Mouse (Mus musculus) lung, embryonic 14.5 days (tissue): Measurements from ENCODE around the gene Ifna2. TPM values are rescaled to one million over a fixed set of nuclear protein-coding genes. Genes with fewer than 3 reads are reported as not detected.

Experiments used
- ATAC-seq: fragments of 200-750 bp; cut with Nextera tagmentation; 2 replicates; pipeline ENCODE4 v1.8.0; 2017; ENCODE audit warnings: mild to moderate bottlenecking, moderate TSS enrichment, moderate library complexity; ENCODE audit not compliant: insufficient read depth
- DNase-seq: peaks from one replicate; pipeline ENCODE4 v3.0.0-alpha.2; 2015
- H3K27ac ChIP-seq: fragments of 300-500 bp; sonication (generic); 2 replicates; pipeline ENCODE4 v1.5.1; 2014; ENCODE audit warnings: low read depth, mild to moderate bottlenecking, moderate library complexity
- H3K27me3 ChIP-seq: fragments of 300-500 bp; sonication (generic); 2 replicates; pipeline ENCODE4 v1.6.1; 2014; ENCODE audit warnings: low read length, control low read depth; ENCODE audit not compliant: insufficient read depth
- H3K36me3 ChIP-seq: fragments of 300-500 bp; sonication (generic); 2 replicates; pipeline ENCODE4 v1.6.1; 2014; ENCODE audit warnings: control low read depth; ENCODE audit not compliant: insufficient read depth
- H3K4me1 ChIP-seq: fragments of 300-500 bp; sonication (generic); 2 replicates; pipeline ENCODE4 v1.6.1; 2014; ENCODE audit warnings: antibody characterized with exemption, control low read depth; ENCODE audit not compliant: insufficient read depth
- H3K4me2 ChIP-seq: fragments of 300-500 bp; sonication (generic); 2 replicates; pipeline ENCODE4 v1.6.1; 2014; ENCODE audit warnings: mild to moderate bottlenecking
- H3K4me3 ChIP-seq: fragments of 300-500 bp; sonication (generic); 2 replicates; pipeline ENCODE4 v1.5.1; 2014; ENCODE audit warnings: low read depth, low read length
- H3K9ac ChIP-seq: fragments of 300-500 bp; sonication (generic); 2 replicates; pipeline ENCODE4 v1.6.1; 2014
- H3K9me3 ChIP-seq: fragments of 300-500 bp; sonication (generic); 2 replicates; pipeline ENCODE4 v1.6.1; 2016; ENCODE audit warnings: low read depth, low read length, control low read depth
- CTCF ChIP-seq: IDR thresholded peaks from 2 replicates; pipeline ENCODE4 v1.5.1; 2016; ENCODE audit warnings: antibody characterized with exemption, low read depth
- WGBS: fragments of 180-500 bp; shearing (Covaris S2); extraction: QIAGEN DNeasy Blood & Tissue Kit; methylation state at CpG from one replicate; pipeline ENCODE4 v1.1.7; 2014; 5-methylcytosine and 5-hydroxymethylcytosine counted together
- polyA plus RNA-seq: library from polyadenylated mRNA; unstranded; fragments of >200 nt; fragmentation: Nextera tagmentation; extraction: Ambion mirVana; gene quantifications from 2 replicates; pipeline ENCODE4 v1.2.1, GENCODE M21; 2014

Gene Ifna2
- not detected in 2 replicates for polyA plus RNA-seq

- no peak within 1 kb of the TSS for H3K27ac ChIP-seq
- 80% methylated on average over 1 of the region's 1 CpGs for WGBS
- H3K4me1 ChIP-seq, result no peaks in the 10 kb centered on the region
- H3K9ac ChIP-seq, result no peak within 1 kb of the TSS
- H3K4me2 ChIP-seq, result no peak within 1 kb of the TSS
- no peaks in the 10 kb centered on the region for H3K27me3 ChIP-seq
- DNase-seq, result no peak
- H3K4me3 ChIP-seq, result no peak within 1 kb of the TSS
- no peaks in the 10 kb centered on the region for H3K9me3 ChIP-seq
- no peak for TF ChIP-seq CTCF
- ATAC-seq, result no peak
- no peaks in the 10 kb centered on the region for H3K36me3 ChIP-seq
These were observed at the start of gene Ifna2 for GRCm38 (mm10) chr4:88683812-88684211. Gene Ifna2 (minus strand): TSS chr4:88683912.

- H3K4me2 ChIP-seq, result no peak overlapping the region
- 3% methylated on average over 1 of the region's 1 CpGs for WGBS
These were observed 43.6 kb upstream of the Ifna2 start for GRCm38 (mm10) chr4:88727324-88727723.

GRCm38 (mm10) chr4:88726727-88727126 is 43.0 kb upstream of the Ifna2 start:
- WGBS, result 70% methylated on average over 6 of the region's 6 CpGs
- no peaks in the 10 kb centered on the region for H3K27me3 ChIP-seq
- peak overlapping the region; percentile 30; the same call in 1 of the 2 replicates for H3K27ac ChIP-seq
- H3K4me2 ChIP-seq, result no peak overlapping the region
- no peak overlapping the region for H3K4me3 ChIP-seq
- H3K4me1 ChIP-seq, result no peaks in the 10 kb centered on the region
- DNase-seq (no peak), ATAC-seq (no peak)
- no peaks in the 10 kb centered on the region for H3K36me3 ChIP-seq
- TF ChIP-seq CTCF, result no peak
- H3K9ac ChIP-seq, result no peak overlapping the region
- H3K9me3 ChIP-seq, result no peaks in the 10 kb centered on the region

More at GRCm38 (mm10) chr4:88727324-88727723, 43.6 kb upstream of the Ifna2 start:
- 0 out of 2 replicates have a peak overlapping the region, but pooled peaks have one; percentile 15 for H3K27ac ChIP-seq
- H3K9me3 ChIP-seq, result no peaks in the 10 kb centered on the region
- H3K36me3 ChIP-seq, result no peaks in the 10 kb centered on the region
- TF ChIP-seq CTCF, result peak; percentile 78
- peak; percentile 52; the same call in 1 of the 2 replicates for ATAC-seq
- DNase-seq, result peak; percentile 72
- no peaks in the 10 kb centered on the region for H3K4me1 ChIP-seq
- no peaks in the 10 kb centered on the region for H3K27me3 ChIP-seq
- no peak overlapping the region for H3K4me3 ChIP-seq
- H3K9ac ChIP-seq, result no peak overlapping the region

- peaks cover 16% of the 10 kb centered on the region for H3K4me1 ChIP-seq
- no peak overlapping the region for H3K9ac ChIP-seq
- TF ChIP-seq CTCF, result no peak
- H3K9me3 ChIP-seq, result no peaks in the 10 kb centered on the region
- peak overlapping the region; percentile 98 for H3K27ac ChIP-seq
- 46% methylated on average over 8 of the region's 8 CpGs for WGBS
- peaks cover 20% of the 10 kb centered on the region for H3K36me3 ChIP-seq
- H3K4me2 ChIP-seq, result peak overlapping the region; percentile 86
- H3K4me3 ChIP-seq, result no peak overlapping the region
- DNase-seq, result peak; percentile 66
- no peak for ATAC-seq
- H3K27me3 ChIP-seq, result no peaks in the 10 kb centered on the region
These were observed 39.9 kb upstream of the Ifna2 start for GRCm38 (mm10) chr4:88723497-88724090.

- Histone ChIP-seq H3K9ac (peak within 1 kb of the TSS; percentile 99), H3K27me3 (no peaks in the 10 kb centered on the region), H3K36me3 (peaks cover 29% of the 10 kb centered on the region), H3K4me3 (peak within 1 kb of the TSS; percentile 93), H3K9me3 (no peaks in the 10 kb centered on the region), H3K27ac (peak within 1 kb of the TSS; percentile 98), H3K4me2 (peak within 1 kb of the TSS; percentile 86), H3K4me1 (peaks cover 16% of the 10 kb centered on the region)
- ATAC-seq, result peak; percentile 96
- WGBS, result under 1% methylated on average over 77 of the region's 82 CpGs
- TF ChIP-seq CTCF, result no peak
- peak; percentile 98 for DNase-seq
These were observed 38.3 kb upstream of the Ifna2 start, which contains the start of the genes Gm26566 and Klhl9 for GRCm38 (mm10) chr4:88721791-88722721. Gene Gm26566 (plus strand): TSS chr4:88721805. Gene Klhl9 (minus strand): TSS chr4:88722465.

- H3K4me3 ChIP-seq, result peak overlapping the region; percentile 93
- WGBS, result 31% methylated on average over 1 of the region's 1 CpGs
- peak overlapping the region; percentile 68 for H3K4me2 ChIP-seq
- peaks cover 16% of the 10 kb centered on the region for H3K4me1 ChIP-seq
- DNase-seq (peak; percentile 39), ATAC-seq (no peak)
- no peaks in the 10 kb centered on the region for H3K27me3 ChIP-seq
- peaks cover 50% of the 10 kb centered on the region for H3K36me3 ChIP-seq
- no peaks in the 10 kb centered on the region for H3K9me3 ChIP-seq
- no peak overlapping the region for H3K27ac ChIP-seq
- H3K9ac ChIP-seq, result peak overlapping the region; percentile 17
- no peak for TF ChIP-seq CTCF
These were observed 35.0 kb upstream of the Ifna2 start for GRCm38 (mm10) chr4:88718715-88719114.

GRCm38 (mm10) chr4:88715059-88715458 is 31.3 kb upstream of the Ifna2 start:
- Histone ChIP-seq H3K27me3 (no peaks in the 10 kb centered on the region), H3K4me3 (no peak overlapping the region), H3K9ac (no peak overlapping the region), H3K36me3 (peaks cover 47% of the 10 kb centered on the region), H3K4me2 (no peak overlapping the region), H3K9me3 (no peaks in the 10 kb centered on the region), H3K27ac (no peak overlapping the region), H3K4me1 (peaks cover 6% of the 10 kb centered on the region)
- ATAC-seq, result no peak
- DNase-seq, result peak; percentile 48
- no peak for TF ChIP-seq CTCF
